Comparison of ENCODE assay signal across 14 mouse cellular contexts in genomic region chr11:76288645-76289044, GRCm38 (mm10). TPM values are rescaled to one million over a fixed set of nuclear protein-coding genes. Genes with fewer than 3 reads are reported as not detected.
DNase-seq lines count a peak whose midpoint lies in the region; ATAC-seq and TF ChIP-seq lines count a peak whose summit lies in the region.
"Had no signal": no experiment of that assay in that cellular context is flagged by ENCODE, and none has a peak within 500 bp of the region (broad histone marks: within the 10 kb centered on the region; RNA-seq: fewer than 3 reads in every experiment).

No protein-coding gene starts in this region.

- H3K9me3 ChIP-seq in hindbrain, embryonic 10.5 days = no peaks in the 10 kb centered on the region
- H3K9me3 ChIP-seq in hindbrain, embryonic 11.5 days (ENCODE audit: control insufficient read depth, low read length) = no peaks in the 10 kb centered on the region
- H3K9me3 ChIP-seq in forebrain, embryonic 14.5 days (replicated peaks; ENCODE audit: control insufficient read depth, low read length) = no peaks in the 10 kb centered on the region
- no peaks in the 10 kb centered on the region for H3K9me3 ChIP-seq in intestine, embryonic 15.5 days

- TF ChIP-seq POLR2A in bone marrow, adult 2 months (IDR thresholded peaks at IDR 0.05; ENCODE audit: borderline replicate concordance, control insufficient read depth, low read depth, low read length) = no peak

- peaks cover 79% of the 10 kb centered on the region for H3K4me1 ChIP-seq in hindbrain, embryonic 10.5 days (replicated peaks)
- H3K4me1 ChIP-seq in hindbrain, embryonic 11.5 days (replicated peaks; ENCODE audit: control insufficient read depth, insufficient read depth, low read length) = peaks cover 4% of the 10 kb centered on the region
- peaks cover 2% of the 10 kb centered on the region; the same call in 1 of the 2 replicates for H3K4me1 ChIP-seq in bone marrow, adult 2 months (ENCODE audit: control insufficient read depth, insufficient read depth, low read length)
- H3K4me1 ChIP-seq in forebrain, embryonic 14.5 days (ENCODE audit: control insufficient read depth, insufficient read depth, low read length) = peaks cover 32% of the 10 kb centered on the region
- H3K4me1 ChIP-seq in intestine, embryonic 15.5 days (replicated peaks) = peaks cover 43% of the 10 kb centered on the region

- peak overlapping the region; percentile 86 for H3K27ac ChIP-seq in hindbrain, embryonic 10.5 days
- no peak overlapping the region for H3K27ac ChIP-seq in hindbrain, embryonic 11.5 days (ENCODE audit: low read depth, low read length)
- H3K27ac ChIP-seq in bone marrow, adult 2 months (ENCODE audit: control insufficient read depth, insufficient read depth, low read depth, low read length, poor library complexity) = 0 out of 2 replicates have a peak overlapping the region, but pooled peaks have one; percentile 11
- H3K27ac ChIP-seq in forebrain, embryonic 14.5 days (ENCODE audit: low read depth, low read length) = no peak overlapping the region
- H3K27ac ChIP-seq in intestine, embryonic 15.5 days = no peak overlapping the region
- H3K27ac ChIP-seq: heart, embryonic 10.5 days; limb, embryonic 13.5 days had no signal

- ATAC-seq in hindbrain, embryonic 11.5 days (ENCODE audit: low FRiP score) = no peak
- ATAC-seq in forebrain, embryonic 14.5 days = no peak
- peak; percentile 58 for ATAC-seq in megakaryocyte progenitor cell, adult 5-6 weeks (replicated peaks; ENCODE audit: poor library complexity)
- ATAC-seq in intestine, embryonic 15.5 days = no peak
- ATAC-seq: intestine, embryonic 16.5 days had no signal

- no peak overlapping the region for H3K9ac ChIP-seq in hindbrain, embryonic 11.5 days (ENCODE audit: low read depth, low read length)
- no peak overlapping the region for H3K9ac ChIP-seq in forebrain, embryonic 14.5 days (ENCODE audit: low read length)
- no peak overlapping the region for H3K9ac ChIP-seq in intestine, embryonic 15.5 days
- H3K9ac ChIP-seq: limb, embryonic 13.5 days; lung, embryonic 14.5 days had no signal

- no peak overlapping the region for H3K4me2 ChIP-seq in hindbrain, embryonic 11.5 days (replicated peaks; ENCODE audit: low read depth, low read length)
- no peak overlapping the region for H3K4me2 ChIP-seq in forebrain, embryonic 14.5 days (ENCODE audit: low read length)
- no peak overlapping the region for H3K4me2 ChIP-seq in intestine, embryonic 15.5 days (replicated peaks)
- H3K4me2 ChIP-seq: limb, embryonic 13.5 days; lung, embryonic 14.5 days; midbrain, embryonic 11.5 days had no signal

- DNase-seq in hindbrain, embryonic 10.5 days (ENCODE audit: low spot score) = no peak
- no peak for DNase-seq in hindbrain, embryonic 11.5 days (ENCODE audit: low spot score)
- DNase-seq in forebrain, embryonic 14.5 days (ENCODE audit: low spot score) = peak; percentile 62
- DNase-seq in thymus, postnatal 36 days = no peak
- no peak for DNase-seq in adrenal gland, adult (ENCODE audit: inconsistent age in 2 of 2, low spot score in 1 of 2)
- DNase-seq: adrenal gland, postnatal 14 days; lung, embryonic 14.5 days had no signal

- H3K4me3 ChIP-seq in hindbrain, embryonic 10.5 days = no peak overlapping the region
- H3K4me3 ChIP-seq in hindbrain, embryonic 11.5 days (ENCODE audit: low read depth, low read length) = no peak overlapping the region
- no peak overlapping the region for H3K4me3 ChIP-seq in bone marrow, adult 2 months (replicated peaks; ENCODE audit: control insufficient read depth, low read depth, low read length)
- no peak overlapping the region for H3K4me3 ChIP-seq in forebrain, embryonic 14.5 days (ENCODE audit: low read depth, low read length)
- no peak overlapping the region for H3K4me3 ChIP-seq in intestine, embryonic 15.5 days (replicated peaks)
- H3K4me3 ChIP-seq: heart, embryonic 10.5 days; limb, embryonic 13.5 days had no signal

- no peak for TF ChIP-seq CTCF in bone marrow, adult 2 months (IDR thresholded peaks at IDR 0.05; ENCODE audit: control insufficient read depth, insufficient read depth, low read length)

- 78% methylated on average over 6 of the region's 6 CpGs for WGBS in hindbrain, embryonic 10.5 days
- 83% methylated on average over 6 of the region's 6 CpGs for WGBS in hindbrain, embryonic 11.5 days
- WGBS in bone marrow, adult 2 months = 67% methylated on average over 6 of the region's 6 CpGs
- 74% methylated on average over 6 of the region's 6 CpGs for WGBS in forebrain, embryonic 14.5 days
- 81% methylated on average over 6 of the region's 6 CpGs for WGBS in intestine, embryonic 15.5 days

- H3K36me3 ChIP-seq in hindbrain, embryonic 10.5 days = peaks cover under 1% of the 10 kb centered on the region; the same call in 1 of the 2 replicates
- H3K36me3 ChIP-seq in hindbrain, embryonic 11.5 days (ENCODE audit: control insufficient read depth, insufficient read depth, low read length) = no peaks in the 10 kb centered on the region
- H3K36me3 ChIP-seq in forebrain, embryonic 14.5 days (ENCODE audit: control insufficient read depth, insufficient read depth, low read length) = no peaks in the 10 kb centered on the region
- H3K36me3 ChIP-seq in intestine, embryonic 15.5 days = no peaks in the 10 kb centered on the region

- H3K27me3 ChIP-seq in hindbrain, embryonic 10.5 days (ENCODE audit: insufficient read depth, poor library complexity, severe bottlenecking) = no peaks in the 10 kb centered on the region
- no peaks in the 10 kb centered on the region for H3K27me3 ChIP-seq in hindbrain, embryonic 11.5 days (ENCODE audit: control insufficient read depth, insufficient read depth, low read length)
- H3K27me3 ChIP-seq in forebrain, embryonic 14.5 days (replicated peaks; ENCODE audit: control insufficient read depth, insufficient read depth, low read length) = no peaks in the 10 kb centered on the region
- H3K27me3 ChIP-seq in intestine, embryonic 15.5 days (replicated peaks) = no peaks in the 10 kb centered on the region
- H3K27me3 ChIP-seq: limb, embryonic 13.5 days had no signal

RNA-seq across cellular contexts. Expression of gene Glod4, which starts 45.1 kb away (rescaled TPM):
- polyA plus RNA-seq in hindbrain, embryonic 10.5 days (2016; fragmentation: Nextera tagmentation; extraction: Ambion mirVana) = 126 and 130 TPM in 2 replicates
- 132 and 140 TPM in 2 replicates for polyA plus RNA-seq in hindbrain, embryonic 11.5 days (2014; fragmentation: Nextera tagmentation; extraction: Ambion mirVana)
- polyA plus RNA-seq in bone marrow, adult 2 months (2011; ENCODE audit: insufficient read depth, insufficient read length, low replicate concordance, missing spikeins) = 23.6 and 25.0 TPM in 2 replicates
- polyA plus RNA-seq in forebrain, embryonic 14.5 days (2014; fragmentation: Nextera tagmentation; extraction: Ambion mirVana) = 137 and 144 TPM in 2 replicates
- 83.9 and 84.1 TPM in 2 replicates for total RNA-seq in megakaryocyte progenitor cell, adult 5-6 weeks (2015)
- 156 and 273 TPM in 2 replicates for total RNA-seq in megakaryocyte progenitor cell, adult 5-6 weeks (2017)
- 123 and 138 TPM in 2 replicates for polyA plus RNA-seq in intestine, embryonic 15.5 days (2015; fragmentation: Nextera tagmentation; extraction: Ambion mirVana)

RNA-seq across cellular contexts. Expression of gene Mrm3, which starts 45.1 kb away (rescaled TPM):
- 21.5 and 24.7 TPM in 2 replicates for polyA plus RNA-seq in hindbrain, embryonic 10.5 days (2016; fragmentation: Nextera tagmentation; extraction: Ambion mirVana)
- 21.9 and 22.4 TPM in 2 replicates for polyA plus RNA-seq in hindbrain, embryonic 11.5 days (2014; fragmentation: Nextera tagmentation; extraction: Ambion mirVana)
- polyA plus RNA-seq in bone marrow, adult 2 months (2011; ENCODE audit: insufficient read depth, insufficient read length, low replicate concordance, missing spikeins) = 3.7 and 8.0 TPM in 2 replicates
- polyA plus RNA-seq in forebrain, embryonic 14.5 days (2014; fragmentation: Nextera tagmentation; extraction: Ambion mirVana) = 21.6 and 23.8 TPM in 2 replicates
- total RNA-seq in megakaryocyte progenitor cell, adult 5-6 weeks (2015) = 16.3 and 21.1 TPM in 2 replicates
- total RNA-seq in megakaryocyte progenitor cell, adult 5-6 weeks (2017) = 28.7 and 36.5 TPM in 2 replicates
- 26.3 and 29.6 TPM in 2 replicates for polyA plus RNA-seq in intestine, embryonic 15.5 days (2015; fragmentation: Nextera tagmentation; extraction: Ambion mirVana)

Comparison
In these comparisons a context has a peak if more than half of its experiments do, and no peak if none do; other contexts are left out.
1. H3K27ac ChIP-seq: peak in hindbrain, embryonic 10.5 days (single experiment) and bone marrow, adult 2 months (single experiment); none in hindbrain, embryonic 11.5 days (single experiment), forebrain, embryonic 14.5 days (single experiment) and intestine, embryonic 15.5 days (single experiment).